Mouse (Mus musculus) ES-Bruce4 (cell line): ENCODE results near the gene Tfrc. TPM values are rescaled to one million over a fixed set of nuclear protein-coding genes. Genes with fewer than 3 reads are reported as not detected.

Experiments used
- H3K27ac ChIP-seq: 2 replicates; pipeline ENCODE4 v1.5.1; 2012; ENCODE audit warnings: low read length, inconsistent platforms; ENCODE audit not compliant: insufficient read depth
- H3K27me3 ChIP-seq: 2 replicates; pipeline ENCODE4 v1.6.1; 2012; ENCODE audit warnings: mild to moderate bottlenecking, low read length, inconsistent platforms; ENCODE audit not compliant: control insufficient read depth, poor library complexity, insufficient read depth, severe bottlenecking
- H3K36me3 ChIP-seq: 2 replicates; pipeline ENCODE4 v1.6.1; 2012; ENCODE audit warnings: inconsistent platforms, mild to moderate bottlenecking, low read length, moderate library complexity; ENCODE audit not compliant: control insufficient read depth, poor library complexity, insufficient read depth, severe bottlenecking
- H3K4me1 ChIP-seq: one replicate; pipeline ENCODE4 v1.8.1; 2011; ENCODE audit warnings: low read length; ENCODE audit not compliant: control insufficient read depth, insufficient read depth
- H3K4me3 ChIP-seq: 2 replicates; pipeline ENCODE4 v1.5.1; 2011; ENCODE audit warnings: low read depth, mild to moderate bottlenecking, low read length
- H3K9ac ChIP-seq: 2 replicates; pipeline ENCODE4 v1.6.1; 2012; ENCODE audit warnings: low read depth, mild to moderate bottlenecking, inconsistent platforms; ENCODE audit not compliant: poor library complexity, severe bottlenecking
- H3K9me3 ChIP-seq: replicated peaks from 2 replicates; pipeline ENCODE4 v1.6.1; 2012; ENCODE audit warnings: mild to moderate bottlenecking, low read length, inconsistent platforms; ENCODE audit not compliant: control insufficient read depth, poor library complexity, insufficient read depth, severe bottlenecking
- CTCF ChIP-seq: IDR thresholded peaks from one replicate; pipeline ENCODE4 v1.8.1; 2011; ENCODE audit warnings: low read depth, low read length
- EP300 ChIP-seq: IDR thresholded peaks from 2 replicates; pipeline ENCODE4 v1.6.1; 2011; ENCODE audit warnings: low read depth, low read length; ENCODE audit not compliant: insufficient read depth
- POLR2A ChIP-seq: IDR thresholded peaks from one replicate; pipeline ENCODE4 v1.8.1; 2011; ENCODE audit warnings: low read length; ENCODE audit not compliant: insufficient read depth
- polyA plus RNA-seq: library from polyadenylated mRNA; stranded (reverse); fragments of >200 nt; gene quantifications from 2 replicates; pipeline ENCODE4 v1.2.4, GENCODE M21; 2011; ENCODE audit warnings: low read depth; ENCODE audit not compliant: missing spikeins, insufficient read depth, insufficient read length

The Tfrc gene
- polyA plus RNA-seq, 1 experiment: 141 TPM

GRCm38 (mm10) chr16:32665851-32666665 is 57.3 kb downstream of the Tfrc start:
- H3K27me3 ChIP-seq: no peaks in the 10 kb centered on the region
- H3K4me3 ChIP-seq: no peak overlapping the region
- H3K27ac ChIP-seq: peak overlapping the region; percentile 81
- no peak overlapping the region for H3K9ac ChIP-seq
- H3K9me3 ChIP-seq: no peaks in the 10 kb centered on the region
- H3K36me3 ChIP-seq: peaks cover 11% of the 10 kb centered on the region
- H3K4me1 ChIP-seq: peaks cover 18% of the 10 kb centered on the region
- TF ChIP-seq EP300 (peak; percentile 86), POLR2A (no peak)

GRCm38 (mm10) chr16:32666671-32667551 is 58.2 kb downstream of the Tfrc start:
- H3K9me3 ChIP-seq: no peaks in the 10 kb centered on the region
- H3K27ac ChIP-seq: peak overlapping the region; percentile 81
- peaks cover 23% of the 10 kb centered on the region for H3K4me1 ChIP-seq
- no peak overlapping the region for H3K4me3 ChIP-seq
- H3K9ac ChIP-seq: 0 out of 2 replicates have a peak overlapping the region, but pooled peaks have one; percentile 12
- H3K36me3 ChIP-seq: peaks cover 13% of the 10 kb centered on the region
- H3K27me3 ChIP-seq: no peaks in the 10 kb centered on the region
- TF ChIP-seq EP300 (no peak), POLR2A (no peak), CTCF (no peak)

DNA sequence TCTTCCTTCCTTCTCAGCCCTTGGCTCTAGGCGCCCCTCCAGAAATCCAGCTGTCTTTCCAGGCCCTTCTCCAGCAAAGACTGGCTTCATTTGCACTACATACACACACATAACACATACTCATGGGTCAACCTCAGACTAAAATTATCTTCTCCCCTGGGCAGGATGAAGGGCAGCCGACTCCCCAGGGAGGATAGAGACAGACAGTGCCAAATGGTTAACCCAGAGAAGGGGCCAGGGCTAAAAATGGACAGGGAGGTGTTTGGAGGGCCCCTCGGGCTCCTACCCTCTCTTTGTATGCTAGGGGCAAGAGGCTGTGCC is 58.8 kb downstream of the Tfrc start:
- TF ChIP-seq POLR2A (no peak), EP300 (no peak), CTCF (no peak)
- H3K36me3 ChIP-seq: peaks cover 15% of the 10 kb centered on the region
- no peak overlapping the region for H3K27ac ChIP-seq
- no peaks in the 10 kb centered on the region for H3K9me3 ChIP-seq
- H3K9ac ChIP-seq: peak overlapping the region; percentile 12; the same call in 1 of the 2 replicates
- peaks cover 27% of the 10 kb centered on the region for H3K4me1 ChIP-seq
- no peak overlapping the region for H3K4me3 ChIP-seq
- no peaks in the 10 kb centered on the region for H3K27me3 ChIP-seq

GRCm38 (mm10) chr16:32668030-32668429 is 59.3 kb downstream of the Tfrc start:
- H3K27ac ChIP-seq: no peak overlapping the region
- no peaks in the 10 kb centered on the region for H3K9me3 ChIP-seq
- H3K4me1 ChIP-seq: peaks cover 28% of the 10 kb centered on the region
- no peak overlapping the region for H3K4me3 ChIP-seq
- H3K36me3 ChIP-seq: peaks cover 15% of the 10 kb centered on the region
- no peaks in the 10 kb centered on the region for H3K27me3 ChIP-seq
- TF ChIP-seq CTCF: no peak
- TF ChIP-seq POLR2A: no peak
- TF ChIP-seq EP300: 0 out of 2 replicates have a peak, but pooled peaks have one; percentile 68
- H3K9ac ChIP-seq: peak overlapping the region; percentile 12; the same call in 1 of the 2 replicates

GRCm38 (mm10) chr16:32668472-32668871 is 59.8 kb downstream of the Tfrc start:
- H3K27me3 ChIP-seq: no peaks in the 10 kb centered on the region
- no peaks in the 10 kb centered on the region for H3K9me3 ChIP-seq
- no peak overlapping the region for H3K4me3 ChIP-seq
- TF ChIP-seq POLR2A (no peak), CTCF (peak; percentile 51), EP300 (no peak)
- H3K4me1 ChIP-seq: peaks cover 31% of the 10 kb centered on the region
- H3K27ac ChIP-seq: no peak overlapping the region
- no peak overlapping the region for H3K9ac ChIP-seq
- H3K36me3 ChIP-seq: peaks cover 17% of the 10 kb centered on the region

GRCm38 (mm10) chr16:32669243-32669642 is 60.5 kb downstream of the Tfrc start:
- TF ChIP-seq POLR2A (no peak), EP300 (no peak), CTCF (no peak)
- Histone ChIP-seq H3K9me3 (no peaks in the 10 kb centered on the region), H3K4me1 (peaks cover 31% of the 10 kb centered on the region), H3K4me3 (no peak overlapping the region), H3K36me3 (peaks cover 21% of the 10 kb centered on the region), H3K27ac (no peak overlapping the region), H3K27me3 (no peaks in the 10 kb centered on the region), H3K9ac (no peak overlapping the region)
